Mouse (Mus musculus) liver, adult 2 months (tissue): ENCODE measurements around the gene Mindy4.

Source experiments
- CTCF ChIP-seq: fragments of 200-500 bp; IDR thresholded peaks from 2 replicates; pipeline ENCODE4 v1.5.1; 2011; ENCODE audit warnings: low read depth, low read length, control low read depth
- POLR2A ChIP-seq: fragments of 200-500 bp; IDR thresholded peaks from 2 replicates; pipeline ENCODE4 v1.6.1; 2011; ENCODE audit warnings: low read length, control low read depth; ENCODE audit not compliant: insufficient read depth; ENCODE audit errors: extremely low read depth

GRCm38 (mm10) chr6:55264741-55265366, 61.7 kb downstream of the Mindy4 start:
- TF ChIP-seq POLR2A, result no peak
- TF ChIP-seq CTCF, result no peak
